Mouse (Mus musculus): ENCODE measurements around the gene Scyl3. TPM values are rescaled to one million over a fixed set of nuclear protein-coding genes. Genes with fewer than 3 reads are reported as not detected.

Scyl3 gene
- polyA plus RNA-seq, 1 experiment from 2014 or later: 14.7 TPM

- peaks cover 36% of the 10 kb centered on the region for H3K36me3 ChIP-seq (ENCODE audit: control insufficient read depth, insufficient read depth, low read length)
Observed at GRCm38 (mm10) chr1:163934591-163934990, 5.7 kb downstream of the Scyl3 start.

GRCm38 (mm10) chr1:163942056-163942455 is 13.2 kb downstream of the Scyl3 start:
- 74% methylated on average over 6 of the region's 6 CpGs for WGBS

More at GRCm38 (mm10) chr1:163934591-163934990, 5.7 kb downstream of the Scyl3 start:
- H3K4me1 ChIP-seq (ENCODE audit: control insufficient read depth, insufficient read depth, low read depth, low read length): peaks cover 7% of the 10 kb centered on the region; the same call in 1 of the 2 replicates
- no peaks in the 10 kb centered on the region for H3K9me3 ChIP-seq (ENCODE audit: control insufficient read depth, low read length)
- no peaks in the 10 kb centered on the region for H3K27me3 ChIP-seq (replicated peaks; ENCODE audit: control insufficient read depth, insufficient read depth, low read length)
- 92% methylated on average over 2 of the region's 2 CpGs for WGBS
- no peak overlapping the region for H3K4me2 ChIP-seq (ENCODE audit: low read length)
- H3K4me3 ChIP-seq (ENCODE audit: low read length): no peak overlapping the region
- H3K9ac ChIP-seq (ENCODE audit: low read depth, low read length): no peak overlapping the region
- no peak for ATAC-seq
- H3K27ac ChIP-seq (ENCODE audit: low read depth, low read length): no peak overlapping the region

GRCm38 (mm10) chr1:163953396-163953795 is 24.5 kb downstream of the Scyl3 start:
- WGBS: 92% methylated on average over 2 of the region's 2 CpGs
- no peak overlapping the region for H3K9ac ChIP-seq (ENCODE audit: low read depth, low read length)
- no peak overlapping the region for H3K4me2 ChIP-seq (ENCODE audit: low read length)
- H3K9me3 ChIP-seq (ENCODE audit: control insufficient read depth, low read length): no peaks in the 10 kb centered on the region
- H3K4me3 ChIP-seq (ENCODE audit: low read length): no peak overlapping the region
- H3K4me1 ChIP-seq (ENCODE audit: control insufficient read depth, insufficient read depth, low read depth, low read length): no peaks in the 10 kb centered on the region
- peaks cover 32% of the 10 kb centered on the region for H3K36me3 ChIP-seq (ENCODE audit: control insufficient read depth, insufficient read depth, low read length)
- no peaks in the 10 kb centered on the region for H3K27me3 ChIP-seq (replicated peaks; ENCODE audit: control insufficient read depth, insufficient read depth, low read length)
- no peak for ATAC-seq
- H3K27ac ChIP-seq (ENCODE audit: low read depth, low read length): no peak overlapping the region

More at GRCm38 (mm10) chr1:163942056-163942455, 13.2 kb downstream of the Scyl3 start:
- H3K9ac ChIP-seq (ENCODE audit: low read depth, low read length): no peak overlapping the region
- H3K4me1 ChIP-seq (ENCODE audit: control insufficient read depth, insufficient read depth, low read depth, low read length): no peaks in the 10 kb centered on the region
- no peak for ATAC-seq
- no peak overlapping the region for H3K4me3 ChIP-seq (ENCODE audit: low read length)
- no peaks in the 10 kb centered on the region for H3K9me3 ChIP-seq (ENCODE audit: control insufficient read depth, low read length)
- H3K27me3 ChIP-seq (replicated peaks; ENCODE audit: control insufficient read depth, insufficient read depth, low read length): no peaks in the 10 kb centered on the region
- no peak overlapping the region for H3K4me2 ChIP-seq (ENCODE audit: low read length)
- H3K36me3 ChIP-seq (ENCODE audit: control insufficient read depth, insufficient read depth, low read length): peaks cover 42% of the 10 kb centered on the region
- no peak overlapping the region for H3K27ac ChIP-seq (ENCODE audit: low read depth, low read length)

GRCm38 (mm10) chr1:163958036-163958435 is 29.1 kb downstream of the Scyl3 start:
- Histone ChIP-seq H3K4me3 (ENCODE audit: low read length) (no peak overlapping the region), H3K9ac (ENCODE audit: low read depth, low read length) (no peak overlapping the region), H3K4me1 (ENCODE audit: control insufficient read depth, insufficient read depth, low read depth, low read length) (no peaks in the 10 kb centered on the region), H3K4me2 (ENCODE audit: low read length) (no peak overlapping the region), H3K27ac (ENCODE audit: low read depth, low read length) (no peak overlapping the region), H3K9me3 (ENCODE audit: control insufficient read depth, low read length) (no peaks in the 10 kb centered on the region), H3K27me3 (replicated peaks; ENCODE audit: control insufficient read depth, insufficient read depth, low read length) (no peaks in the 10 kb centered on the region), H3K36me3 (ENCODE audit: control insufficient read depth, insufficient read depth, low read length) (peaks cover 8% of the 10 kb centered on the region; the same call in 1 of the 2 replicates)
- WGBS: 84% methylated on average over 3 of the region's 3 CpGs
- no peak for ATAC-seq

GRCm38 (mm10) chr1:163964008-163964689 is 35.2 kb downstream of the Scyl3 start:
- ATAC-seq: no peak
- 92% methylated on average over 10 of the region's 10 CpGs for WGBS

GRCm38 (mm10) chr1:163974471-163974870 is 45.6 kb downstream of the Scyl3 start:
- Histone ChIP-seq H3K4me2 (ENCODE audit: low read length) (no peak overlapping the region), H3K4me3 (ENCODE audit: low read length) (no peak overlapping the region), H3K9ac (ENCODE audit: low read depth, low read length) (no peak overlapping the region), H3K36me3 (ENCODE audit: control insufficient read depth, insufficient read depth, low read length) (no peaks in the 10 kb centered on the region), H3K27me3 (replicated peaks; ENCODE audit: control insufficient read depth, insufficient read depth, low read length) (no peaks in the 10 kb centered on the region), H3K27ac (ENCODE audit: low read depth, low read length) (no peak overlapping the region), H3K4me1 (ENCODE audit: control insufficient read depth, insufficient read depth, low read depth, low read length) (no peaks in the 10 kb centered on the region), H3K9me3 (ENCODE audit: control insufficient read depth, low read length) (no peaks in the 10 kb centered on the region)
- no peak for ATAC-seq
- 100% methylated on average over 1 of the region's 1 CpGs for WGBS

More at GRCm38 (mm10) chr1:163964008-163964689, 35.2 kb downstream of the Scyl3 start:
- Histone ChIP-seq H3K4me1 (ENCODE audit: control insufficient read depth, insufficient read depth, low read depth, low read length) (no peaks in the 10 kb centered on the region), H3K27me3 (replicated peaks; ENCODE audit: control insufficient read depth, insufficient read depth, low read length) (no peaks in the 10 kb centered on the region), H3K36me3 (ENCODE audit: control insufficient read depth, insufficient read depth, low read length) (peaks cover 3% of the 10 kb centered on the region; the same call in 1 of the 2 replicates), H3K4me2 (ENCODE audit: low read length) (no peak overlapping the region), H3K9ac (ENCODE audit: low read depth, low read length) (no peak overlapping the region), H3K9me3 (ENCODE audit: control insufficient read depth, low read length) (no peaks in the 10 kb centered on the region), H3K27ac (ENCODE audit: low read depth, low read length) (no peak overlapping the region), H3K4me3 (ENCODE audit: low read length) (no peak overlapping the region)

- Histone ChIP-seq H3K36me3 (ENCODE audit: control insufficient read depth, insufficient read depth, low read length) (no peaks in the 10 kb centered on the region), H3K4me3 (ENCODE audit: low read length) (no peak overlapping the region), H3K4me2 (ENCODE audit: low read length) (no peak overlapping the region), H3K9ac (ENCODE audit: low read depth, low read length) (no peak overlapping the region), H3K4me1 (ENCODE audit: control insufficient read depth, insufficient read depth, low read depth, low read length) (no peaks in the 10 kb centered on the region), H3K27me3 (replicated peaks; ENCODE audit: control insufficient read depth, insufficient read depth, low read length) (no peaks in the 10 kb centered on the region), H3K9me3 (ENCODE audit: control insufficient read depth, low read length) (no peaks in the 10 kb centered on the region), H3K27ac (ENCODE audit: low read depth, low read length) (no peak overlapping the region)
- no peak for ATAC-seq
- 91% methylated on average over 2 of the region's 2 CpGs for WGBS
Observed at GRCm38 (mm10) chr1:163975088-163975487, 46.2 kb downstream of the Scyl3 start.

GRCm38 (mm10) chr1:163976515-163976914 is 47.6 kb downstream of the Scyl3 start:
- Histone ChIP-seq H3K4me3 (ENCODE audit: low read length) (no peak overlapping the region), H3K27ac (ENCODE audit: low read depth, low read length) (no peak overlapping the region), H3K27me3 (replicated peaks; ENCODE audit: control insufficient read depth, insufficient read depth, low read length) (no peaks in the 10 kb centered on the region), H3K9me3 (ENCODE audit: control insufficient read depth, low read length) (no peaks in the 10 kb centered on the region), H3K4me1 (ENCODE audit: control insufficient read depth, insufficient read depth, low read depth, low read length) (no peaks in the 10 kb centered on the region), H3K36me3 (ENCODE audit: control insufficient read depth, insufficient read depth, low read length) (no peaks in the 10 kb centered on the region), H3K9ac (ENCODE audit: low read depth, low read length) (no peak overlapping the region), H3K4me2 (ENCODE audit: low read length) (no peak overlapping the region)
- 96% methylated on average over 1 of the region's 1 CpGs for WGBS
- ATAC-seq: no peak

GRCm38 (mm10) chr1:163992371-163992770 is 63.5 kb downstream of the Scyl3 start:
- Histone ChIP-seq H3K9ac (ENCODE audit: low read depth, low read length) (no peak overlapping the region), H3K4me1 (ENCODE audit: control insufficient read depth, insufficient read depth, low read depth, low read length) (peaks cover 6% of the 10 kb centered on the region; the same call in 1 of the 2 replicates), H3K4me3 (ENCODE audit: low read length) (no peak overlapping the region), H3K9me3 (ENCODE audit: control insufficient read depth, low read length) (no peaks in the 10 kb centered on the region), H3K36me3 (ENCODE audit: control insufficient read depth, insufficient read depth, low read length) (no peaks in the 10 kb centered on the region), H3K27me3 (replicated peaks; ENCODE audit: control insufficient read depth, insufficient read depth, low read length) (no peaks in the 10 kb centered on the region), H3K4me2 (ENCODE audit: low read length) (no peak overlapping the region), H3K27ac (ENCODE audit: low read depth, low read length) (no peak overlapping the region)
- ATAC-seq: no peak
- WGBS: 88% methylated on average over 4 of the region's 4 CpGs
